Mouse (Mus musculus) gonadal fat pad, adult 2 months (tissue): ENCODE measurements at regions not wholly inside any gene's neighbourhood (a gene's known extent, or its start where the extent isn't known, plus 50 kb on each side); places are given as distances from the start of the nearest gene placed in this dataset.
"Not testable (repeated sequence)": the region's sequence is repeated elsewhere in the genome, so short reads cannot be mapped to it uniquely, and the experiment has no call there.

Source experiments
- DNase-seq: peaks from one replicate; pipeline ENCODE4 v3.0.0-alpha.2; 2012; ENCODE audit warnings: low read depth

- no peak for DNase-seq
Measured at GRCm38 (mm10) chr17:16516173-16516572, 547.7 kb upstream of the Zfp960 start.

DNA sequence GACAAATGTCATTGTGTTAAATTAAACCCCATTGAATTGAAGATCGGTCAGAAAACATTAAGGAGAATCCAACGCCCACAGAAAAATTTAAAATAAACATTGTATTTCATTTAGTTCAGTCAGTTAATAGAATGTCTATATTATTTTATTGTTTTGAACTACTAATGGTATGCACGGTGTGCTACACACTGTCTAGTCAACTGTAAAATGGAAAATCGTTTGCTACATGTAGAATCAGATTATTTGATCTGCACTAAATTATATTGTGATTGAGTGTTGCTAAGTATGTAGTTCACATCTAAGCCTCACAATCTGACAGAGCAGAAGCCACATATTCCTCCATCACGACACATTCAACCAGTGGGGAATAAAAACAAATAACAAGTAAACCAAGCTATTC is 570.0 kb upstream of the Zfp960 start:
- no peak for DNase-seq

DNA sequence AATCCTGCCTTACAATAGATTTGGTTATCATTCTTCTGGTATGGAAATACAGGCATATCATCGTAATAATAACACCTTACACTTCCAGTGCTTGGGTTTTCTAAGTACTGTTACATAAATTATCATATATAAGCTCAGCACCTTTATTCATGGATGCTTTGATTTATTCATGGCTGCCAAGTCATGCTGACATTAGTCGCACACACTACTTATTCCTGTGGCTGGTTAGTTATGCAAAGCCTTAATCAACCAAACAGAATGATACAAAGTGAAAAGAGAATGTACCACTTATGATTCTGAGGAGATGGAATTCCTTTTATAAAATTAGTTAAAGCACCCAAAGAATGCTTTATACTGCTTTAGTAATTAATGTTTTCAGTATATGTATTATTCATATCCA is 570.4 kb upstream of the Zfp960 start:
- no peak for DNase-seq

DNA sequence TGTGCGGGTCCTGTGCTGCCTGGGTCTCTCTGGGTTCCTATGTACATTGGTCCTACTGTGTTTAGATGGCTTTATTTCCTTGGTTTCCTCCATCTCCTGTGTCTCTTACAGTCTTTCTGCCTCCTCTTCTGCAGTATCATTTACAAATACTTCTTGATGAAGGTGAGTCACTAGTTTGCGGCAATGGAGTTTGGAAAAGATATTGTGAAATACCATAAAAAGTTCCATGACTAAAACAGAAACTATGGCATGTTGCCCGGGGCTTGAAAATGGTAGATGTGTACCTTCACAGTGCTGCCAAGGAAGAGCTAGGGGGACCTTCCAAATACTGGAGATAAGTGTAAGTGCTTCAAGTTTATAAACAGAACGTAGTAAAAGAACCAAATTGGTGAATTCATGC is 571.4 kb upstream of the Zfp960 start:
- no peak for DNase-seq

- no peak for DNase-seq
Measured at GRCm38 (mm10) chr17:16486355-16486754, 577.6 kb upstream of the Zfp960 start.

- no peak for DNase-seq
Measured at GRCm38 (mm10) chr17:16483976-16484375, 579.9 kb upstream of the Zfp960 start.

GRCm38 (mm10) chr17:16481722-16482121 is 582.2 kb upstream of the Zfp960 start:
- no peak for DNase-seq

DNA sequence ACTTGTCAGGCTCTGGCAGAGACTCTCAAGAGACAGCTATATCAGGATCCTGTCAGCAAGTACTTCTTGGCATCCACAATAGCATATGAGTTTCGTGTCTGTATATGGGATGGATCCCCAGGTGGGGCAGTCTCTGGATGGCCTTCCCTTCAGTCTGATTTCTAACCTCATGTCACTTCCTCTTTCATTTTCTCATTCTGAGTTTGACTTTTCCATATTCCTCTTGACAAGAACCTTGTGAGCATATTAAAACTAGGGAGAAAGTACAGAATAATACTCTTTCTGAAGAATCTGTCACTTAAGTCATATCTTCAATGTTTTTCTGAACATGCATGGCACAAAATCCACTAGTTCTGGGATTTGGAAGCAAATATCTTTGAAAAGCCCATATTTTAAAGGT is 583.3 kb upstream of the Zfp960 start:
- no peak for DNase-seq

- no peak for DNase-seq
Measured at GRCm38 (mm10) chr17:16461208-16461607, 602.7 kb upstream of the Zfp960 start.

DNA sequence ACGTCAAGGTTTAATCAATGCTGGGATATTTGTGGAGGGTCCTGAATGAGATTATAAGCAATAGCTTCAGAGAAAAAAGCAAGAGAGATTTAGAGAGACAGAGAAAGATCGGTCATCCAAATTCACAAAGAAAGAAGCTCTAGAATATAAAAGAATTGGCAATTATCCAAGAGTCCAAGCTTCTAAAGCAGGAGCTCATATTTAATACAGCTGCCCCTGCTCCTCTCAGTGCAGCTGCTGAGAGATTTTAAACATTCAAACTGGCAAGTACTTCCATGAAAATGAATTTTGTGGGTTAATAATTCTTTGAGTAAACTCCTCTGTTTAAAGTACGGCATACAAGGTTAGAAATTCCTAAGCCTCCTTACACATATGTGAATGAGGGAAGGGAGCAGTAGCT is 610.8 kb upstream of the Zfp960 start:
- no peak for DNase-seq

DNA sequence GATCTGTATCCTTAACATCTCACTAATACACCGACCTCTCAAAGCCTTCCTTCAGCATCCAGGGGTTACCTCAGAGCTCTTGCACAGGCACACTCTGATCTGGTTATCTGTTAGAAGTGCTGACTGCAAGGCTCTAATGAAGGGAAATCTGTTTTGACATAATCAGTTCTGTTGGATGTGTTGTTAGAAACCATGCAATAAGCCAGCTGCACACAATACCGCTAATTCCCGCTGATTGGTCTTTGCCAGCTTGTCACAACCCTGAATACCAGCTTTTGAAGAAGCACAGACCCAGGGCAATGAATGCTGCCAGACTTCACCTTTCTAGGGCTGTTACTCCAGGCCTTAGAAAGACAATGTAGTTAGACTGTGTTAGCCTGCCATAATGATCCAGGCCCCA is 613.7 kb upstream of the Rgmb start:
- no peak for DNase-seq

DNA sequence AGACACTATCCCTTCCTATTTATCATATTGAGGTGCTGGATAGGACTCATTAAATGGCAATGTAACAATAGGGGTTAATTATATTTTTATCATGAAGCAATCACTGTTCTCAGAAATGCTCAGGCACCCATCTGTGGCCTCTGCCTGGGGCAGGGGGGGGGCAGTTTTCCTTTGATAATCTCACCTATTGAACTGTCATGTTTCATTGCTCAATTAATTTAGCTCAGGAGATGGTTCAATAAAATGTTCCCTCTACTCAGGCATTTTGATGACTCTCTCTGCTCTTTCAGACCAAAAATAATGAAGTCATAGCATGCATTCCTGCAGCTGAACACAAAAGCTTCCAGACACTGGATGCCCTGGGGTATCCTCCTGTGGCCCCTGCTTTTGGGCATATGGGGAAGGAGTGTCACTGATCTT is 564.4 kb upstream of the Rgmb start:
- no peak for DNase-seq

- DNase-seq: not testable (repeated sequence)
Measured at GRCm38 (mm10) chr17:16374855-16375221, 544.0 kb upstream of the Rgmb start.

- DNase-seq: not testable (repeated sequence)
Measured at GRCm38 (mm10) chr17:16374119-16374854, 543.4 kb upstream of the Rgmb start.

DNA sequence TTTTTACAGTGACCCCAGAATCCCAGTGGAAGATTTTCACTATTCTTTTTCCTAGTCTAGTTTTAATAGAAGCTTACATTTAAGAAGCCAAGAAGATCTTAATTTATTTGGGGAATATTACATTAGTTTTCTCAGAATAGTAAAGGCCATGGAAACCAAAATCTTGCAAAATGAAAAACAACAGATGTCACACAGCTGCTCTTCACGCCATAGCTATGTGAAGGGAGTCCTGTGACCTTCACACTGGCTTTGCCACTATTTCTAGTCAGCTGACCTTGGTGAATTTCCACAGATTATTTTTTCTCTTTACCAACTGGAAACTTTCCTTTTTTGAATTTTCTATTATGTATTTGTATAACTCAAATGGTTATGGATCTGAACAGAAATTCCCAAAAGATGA is 542.1 kb upstream of the Rgmb start:
- no peak for DNase-seq

DNA sequence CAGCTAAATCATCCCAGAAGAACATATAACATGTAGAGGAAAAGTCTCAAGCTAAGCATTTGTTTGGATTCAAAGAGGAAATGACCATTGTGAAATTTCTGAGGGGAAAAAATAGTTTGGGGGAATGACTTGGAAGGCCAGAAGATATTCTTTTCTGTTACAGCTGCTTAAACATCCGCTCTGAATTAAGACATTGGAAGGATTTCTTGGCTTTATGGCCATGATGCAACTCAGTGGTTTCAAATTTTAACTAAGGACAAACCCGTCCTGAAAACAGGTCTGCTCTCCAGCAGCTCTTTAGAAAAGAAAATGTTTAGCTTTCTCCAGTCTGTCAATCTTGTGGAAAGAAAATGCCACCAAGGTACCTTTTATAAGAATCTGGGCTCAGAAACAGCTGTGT is 513.2 kb upstream of the Rgmb start:
- no peak for DNase-seq

DNA sequence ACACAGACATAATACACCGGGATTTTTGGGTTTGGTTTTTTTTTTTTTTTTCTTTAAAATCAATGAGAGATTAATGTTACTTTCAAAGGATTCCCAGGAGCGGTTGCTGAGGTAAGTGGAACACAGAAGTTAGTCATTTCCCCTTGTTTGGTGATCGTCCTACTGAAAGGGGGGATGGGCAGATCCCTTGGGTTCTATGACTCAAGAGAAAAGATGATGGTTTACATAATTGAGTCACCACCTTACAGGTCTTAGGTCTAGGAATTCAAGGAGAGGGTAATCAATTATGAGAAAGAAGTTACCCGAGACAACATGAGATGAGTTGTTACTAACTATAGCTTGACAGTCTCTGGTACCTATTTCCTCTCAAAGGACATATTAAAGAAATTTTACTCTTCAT is 511.9 kb upstream of the Rgmb start:
- no peak for DNase-seq

- DNase-seq: no peak
Measured at GRCm38 (mm10) chr17:16339720-16340470, 509.1 kb upstream of the Rgmb start.

- DNase-seq: no peak
Measured at GRCm38 (mm10) chr17:16311914-16312313, 481.1 kb upstream of the Rgmb start.

GRCm38 (mm10) chr17:16311196-16311873 is 480.5 kb upstream of the Rgmb start:
- DNase-seq: peak; percentile 92

GRCm38 (mm10) chr17:16301776-16302175 is 470.9 kb upstream of the Rgmb start:
- no peak for DNase-seq

DNA sequence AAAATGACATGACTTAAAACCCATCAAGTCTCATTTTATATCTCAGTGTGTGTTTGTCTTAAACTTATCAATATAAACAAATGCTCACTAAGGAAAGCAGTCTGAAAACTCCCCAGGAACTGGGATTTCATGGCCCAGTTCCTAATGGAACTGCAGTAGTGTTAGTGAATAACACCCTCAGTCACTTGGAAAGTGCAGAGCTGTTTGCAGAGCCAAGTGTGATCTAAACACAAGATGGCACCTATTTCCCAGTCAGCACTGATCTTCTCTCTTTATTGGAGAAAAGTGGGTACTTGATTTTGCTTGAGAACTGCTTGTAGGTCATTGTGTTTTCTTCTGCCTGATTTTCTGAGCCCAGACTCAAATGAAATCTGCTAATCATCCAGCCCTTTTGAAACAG is 467.7 kb upstream of the Rgmb start:
- DNase-seq: no peak
